Mouse (Mus musculus) right cerebral cortex, postnatal 25 days (tissue): Measurements from ENCODE around the gene Usp40.
"Not testable (repeated sequence)": the region's sequence is repeated elsewhere in the genome, so short reads cannot be mapped to it uniquely, and the experiment has no call there.

Experiments used
- DNase-seq: peaks from one replicate; pipeline ENCODE4 v3.0.0; 2022

Usp40 gene

DNA sequence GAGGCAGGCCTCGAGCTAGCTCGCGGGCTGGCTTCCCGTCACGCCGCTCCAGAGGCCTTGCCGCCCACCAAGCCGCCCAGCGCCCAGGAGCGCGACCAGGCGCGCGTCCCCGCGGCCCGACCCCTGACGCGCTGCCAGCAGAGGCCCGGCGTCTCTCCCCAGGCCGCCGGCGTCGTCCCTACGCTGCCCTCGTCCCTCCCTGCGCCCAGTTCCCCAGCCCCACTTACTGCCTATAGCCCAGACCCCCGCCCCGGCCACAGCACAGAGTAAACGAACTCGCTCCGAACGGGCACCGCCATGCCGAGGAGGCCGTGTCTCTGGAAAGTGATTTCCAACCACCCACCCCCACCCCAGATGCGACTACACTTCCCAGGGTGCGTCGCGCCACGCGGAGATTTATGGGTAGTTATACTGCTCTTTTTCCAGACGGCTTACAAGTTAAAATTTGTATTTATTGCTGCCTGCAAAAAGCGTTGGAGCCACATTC, at the start of gene Usp40:
Gene Usp40 (minus strand): TSS at position 341 of the 487 bp plus-strand sequence.
- DNase-seq = peak; percentile 87

- DNase-seq = no peak
Measured at GRCm38 (mm10) chr1:88055088-88055487, 46.7 kb upstream of the Usp40 start, which contains the start of gene Ugt1a10. Gene Ugt1a10, plus strand, starts transcription at chr1:88055388.

- not testable (repeated sequence) for DNase-seq
Measured at GRCm38 (mm10) chr1:88047408-88047807, 39.1 kb upstream of the Usp40 start.

DNA sequence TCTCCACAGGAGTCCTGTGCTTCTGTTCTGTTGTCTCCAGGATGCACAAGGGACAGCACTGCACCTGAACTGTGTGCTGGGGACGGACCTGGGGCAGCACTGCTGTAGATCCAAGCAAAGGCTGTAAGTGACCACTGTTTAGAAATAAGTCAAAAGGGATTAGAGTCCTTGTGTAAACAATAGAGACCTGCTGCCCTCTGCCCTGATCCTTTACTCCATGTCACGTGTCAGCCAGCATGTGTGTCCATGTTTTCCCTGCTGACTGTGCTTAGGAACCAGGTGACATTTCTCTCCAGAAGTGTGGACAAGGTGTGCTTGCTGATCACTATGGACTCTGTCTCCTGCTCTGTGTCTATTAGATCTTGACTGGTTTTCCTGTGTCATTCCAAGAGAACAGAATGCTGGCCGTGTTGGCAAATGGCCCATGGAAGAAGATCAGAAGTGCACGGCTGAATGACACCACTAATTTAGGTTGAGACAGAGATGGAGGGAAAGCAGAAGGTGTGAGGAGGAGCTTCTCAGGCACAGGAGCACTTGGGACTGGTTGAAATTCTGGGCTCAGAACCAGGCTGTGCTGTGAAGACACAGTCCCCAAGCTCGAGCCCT, 36.6 kb upstream of the Usp40 start:
- DNase-seq = not testable (repeated sequence)

GRCm38 (mm10) chr1:88043044-88043443, 34.7 kb upstream of the Usp40 start:
- DNase-seq = not testable (repeated sequence)

- not testable (repeated sequence) for DNase-seq
Measured at GRCm38 (mm10) chr1:88025244-88025643, 16.9 kb upstream of the Usp40 start.

- DNase-seq = no peak
Measured at GRCm38 (mm10) chr1:88015371-88015770, 7.0 kb upstream of the Usp40 start.

DNA sequence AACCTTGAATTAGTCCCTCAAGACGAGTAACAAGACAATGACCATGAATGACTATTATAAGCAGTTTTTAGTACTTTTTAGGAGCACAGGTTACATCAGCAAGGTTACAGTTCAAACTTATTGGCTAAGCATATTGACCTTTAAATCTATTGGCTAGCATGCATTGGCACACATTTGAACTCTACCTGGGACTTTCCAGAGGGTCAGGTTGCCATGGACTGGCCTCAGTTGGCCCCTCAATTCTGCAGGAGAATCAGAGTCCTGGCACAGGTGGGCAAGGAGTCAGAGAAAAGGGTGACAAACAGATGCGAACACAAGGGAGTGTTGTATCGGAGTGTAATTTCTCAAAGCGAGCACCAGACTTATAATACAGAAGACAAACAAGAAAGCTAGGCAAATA, 6.3 kb upstream of the Usp40 start:
- no peak for DNase-seq

GRCm38 (mm10) chr1:88014194-88014593, 5.8 kb upstream of the Usp40 start:
- DNase-seq = no peak

GRCm38 (mm10) chr1:88013726-88014125, 5.4 kb upstream of the Usp40 start:
- DNase-seq = no peak

GRCm38 (mm10) chr1:88009521-88009920, 1.2 kb upstream of the Usp40 start:
- DNase-seq = no peak

DNA sequence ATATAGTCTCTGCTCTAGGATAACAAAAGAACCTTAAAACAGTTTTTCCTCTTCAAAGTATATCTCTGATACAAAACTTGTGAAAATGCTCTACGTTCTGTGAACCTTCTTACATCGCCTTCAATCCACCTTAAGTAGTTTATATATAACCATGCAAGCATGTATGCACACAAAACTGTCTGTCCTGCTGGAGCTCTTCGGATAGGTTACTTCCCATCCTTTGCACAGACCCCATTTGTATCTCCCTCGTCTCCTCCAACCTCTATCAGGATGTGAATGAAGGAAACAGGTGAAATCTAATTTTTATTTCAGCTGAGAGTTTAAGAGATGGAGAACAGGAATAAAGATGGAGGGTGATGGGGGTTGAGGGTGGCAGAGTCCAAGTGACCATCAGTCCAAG, 384 bp upstream of the Usp40 start:
- DNase-seq = no peak

DNA sequence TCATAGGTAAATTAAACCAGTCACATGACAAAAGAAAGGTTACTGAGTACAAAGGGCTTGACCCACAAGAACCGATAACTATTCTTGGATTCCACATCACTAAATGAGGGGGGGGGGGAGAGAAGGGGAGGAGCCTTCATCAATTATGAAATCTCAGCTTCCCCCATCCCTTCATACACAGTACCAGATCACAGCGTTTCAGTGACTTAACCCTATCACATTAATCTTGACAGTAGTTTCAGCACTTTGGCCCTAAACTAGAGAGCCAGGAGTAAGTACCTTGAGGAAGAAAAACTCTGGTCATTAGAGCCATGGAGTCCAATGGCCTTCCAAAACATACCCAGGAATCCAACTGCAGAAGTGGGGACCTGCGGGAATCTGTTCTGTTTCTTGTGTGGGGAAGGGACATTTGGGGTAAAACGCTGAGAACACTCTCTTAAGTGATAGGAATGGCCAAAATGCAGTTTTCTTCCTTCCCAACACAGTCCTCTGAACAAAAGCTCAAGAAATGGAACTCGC, 600 bp downstream of the Usp40 start:
- DNase-seq = no peak

GRCm38 (mm10) chr1:87992716-87993115, 15.6 kb downstream of the Usp40 start:
- no peak for DNase-seq

- peak; percentile 4 for DNase-seq
Measured at GRCm38 (mm10) chr1:87982291-87982690, 26.1 kb downstream of the Usp40 start.

DNA sequence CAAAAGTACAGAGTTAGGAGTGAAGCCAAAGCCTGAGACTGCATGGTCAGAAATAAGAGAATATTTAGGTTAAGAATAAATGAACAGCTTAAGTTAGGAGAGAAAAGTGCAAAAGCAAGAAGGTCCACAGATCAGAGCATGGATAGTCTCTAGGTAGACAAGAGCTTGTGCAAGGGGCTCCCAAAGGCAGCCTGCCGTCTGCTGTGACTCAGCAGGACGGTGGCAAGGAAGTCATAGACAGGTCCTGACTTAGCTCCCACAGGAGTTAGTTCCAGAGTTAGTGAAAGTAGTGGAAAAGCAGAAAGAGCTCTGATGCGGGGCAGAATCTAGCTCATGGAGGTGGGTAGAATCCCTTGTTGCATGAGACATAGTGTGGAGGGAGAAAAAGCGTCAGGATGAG, 38.0 kb downstream of the Usp40 start:
- no peak for DNase-seq

DNA sequence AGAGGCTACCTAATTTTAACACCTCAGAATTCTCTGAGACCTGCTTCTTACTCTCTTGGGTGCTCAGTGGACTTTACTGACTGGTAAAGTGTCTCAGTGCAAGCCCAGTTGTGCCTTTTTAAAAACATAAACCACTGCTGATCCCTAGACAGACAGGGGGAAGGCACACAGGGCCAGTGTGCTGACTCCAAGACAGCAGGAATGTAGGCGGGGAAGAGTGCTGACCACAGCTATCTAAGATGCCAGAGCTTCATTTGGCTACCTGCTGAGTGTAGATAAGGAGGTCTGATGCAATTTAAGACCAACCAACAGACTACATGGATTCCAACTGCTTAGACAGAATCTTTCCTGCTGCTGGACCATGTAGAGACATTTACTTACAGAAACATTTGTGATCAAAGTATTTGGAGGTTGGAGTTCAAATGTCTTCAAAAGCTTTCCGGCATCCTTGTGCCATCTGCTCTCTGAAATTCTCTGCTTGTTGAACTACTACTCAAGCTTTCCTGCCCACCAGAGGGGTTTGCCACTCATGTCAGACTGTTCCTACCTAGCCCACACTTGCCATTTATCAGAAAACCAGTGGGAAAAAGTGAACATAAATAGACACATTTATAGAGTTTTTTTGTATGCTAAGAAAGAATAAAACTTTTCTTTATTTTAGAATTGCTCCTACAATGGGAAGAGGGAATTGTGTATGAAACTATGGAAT, 46.7 kb downstream of the Usp40 start:
- no peak for DNase-seq

DNA sequence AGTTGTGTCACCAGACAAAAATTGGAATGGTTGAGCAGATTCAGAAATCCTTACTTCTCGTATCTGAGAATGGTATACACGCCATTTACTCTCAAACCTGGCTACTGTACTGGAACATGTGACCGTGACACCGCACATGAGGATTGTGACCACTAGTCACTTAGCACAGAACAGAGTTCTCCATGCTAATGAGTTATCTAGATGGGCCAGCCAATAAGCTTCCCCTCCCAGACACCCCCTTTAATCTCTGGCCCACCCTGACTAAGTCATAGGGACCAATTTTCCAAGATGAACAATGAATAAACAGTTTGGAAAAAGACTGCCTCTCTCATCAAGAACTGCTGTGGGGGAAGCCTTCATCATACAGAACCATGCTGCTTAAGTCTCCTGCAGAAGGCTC, 47.6 kb downstream of the Usp40 start:
- no peak for DNase-seq

DNA sequence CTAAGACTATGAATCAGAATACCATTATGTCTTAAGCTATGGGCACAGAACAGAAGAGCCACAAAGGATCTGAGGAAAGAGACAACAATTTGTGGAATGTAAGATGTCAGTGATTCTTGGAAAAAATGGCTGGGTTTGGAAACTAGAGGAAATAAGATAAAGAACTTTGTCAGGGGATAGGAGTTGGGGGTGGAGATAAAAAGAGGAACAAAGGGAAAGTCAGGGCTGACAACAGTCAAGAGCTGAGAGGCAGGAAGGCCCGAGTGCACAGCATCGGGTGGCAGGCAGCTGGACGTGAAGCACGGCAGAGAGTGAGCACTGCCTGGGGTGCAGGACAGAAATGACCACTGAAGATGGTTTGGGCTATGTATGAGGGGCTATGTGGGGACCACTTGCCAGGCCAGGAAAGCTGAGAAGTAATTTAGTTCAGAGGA, 48.3 kb downstream of the Usp40 start:
- DNase-seq = no peak

DNA sequence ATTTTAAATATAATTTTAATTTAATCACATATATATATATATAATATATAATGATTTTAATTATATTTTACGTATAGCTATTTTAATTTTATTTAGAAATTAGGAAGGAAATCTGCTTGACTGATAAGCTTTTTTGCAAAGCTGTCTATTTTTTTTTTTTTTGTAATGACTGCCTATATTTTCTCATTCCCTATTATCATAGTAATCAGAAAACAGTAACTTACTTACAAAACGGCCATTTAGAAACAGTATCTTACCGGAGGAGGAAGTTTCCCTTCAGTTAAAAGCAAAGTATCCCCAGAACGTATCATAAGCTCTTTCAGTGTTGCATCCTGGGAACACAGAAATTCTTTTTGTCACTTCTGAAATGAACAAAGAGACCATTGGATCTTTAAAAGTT, 48.8 kb downstream of the Usp40 start:
- no peak for DNase-seq

GRCm38 (mm10) chr1:87958931-87959330, 49.4 kb downstream of the Usp40 start:
- no peak for DNase-seq

GRCm38 (mm10) chr1:87953073-87953472, 55.3 kb downstream of the Usp40 start:
- DNase-seq = no peak

DNA sequence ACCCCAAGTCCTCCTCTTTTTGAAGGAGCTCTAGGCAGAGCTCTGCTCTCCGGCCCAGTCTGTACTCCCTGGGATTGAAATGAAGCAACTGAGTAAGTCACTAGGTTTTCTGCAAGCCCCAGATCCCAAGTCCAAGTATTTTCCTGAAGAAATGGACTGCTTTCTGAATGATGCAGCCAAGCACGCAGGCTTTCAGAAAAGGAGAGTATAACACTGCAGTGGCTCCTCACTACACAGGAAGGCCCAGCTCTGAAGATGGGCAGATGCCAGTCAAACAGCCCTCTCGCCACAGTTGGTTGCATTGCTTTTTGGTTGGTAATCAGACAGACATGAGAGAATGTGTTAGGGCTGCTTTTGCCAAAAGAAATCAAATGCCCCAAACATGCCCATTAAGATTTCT, 56.7 kb downstream of the Usp40 start:
- no peak for DNase-seq

DNA sequence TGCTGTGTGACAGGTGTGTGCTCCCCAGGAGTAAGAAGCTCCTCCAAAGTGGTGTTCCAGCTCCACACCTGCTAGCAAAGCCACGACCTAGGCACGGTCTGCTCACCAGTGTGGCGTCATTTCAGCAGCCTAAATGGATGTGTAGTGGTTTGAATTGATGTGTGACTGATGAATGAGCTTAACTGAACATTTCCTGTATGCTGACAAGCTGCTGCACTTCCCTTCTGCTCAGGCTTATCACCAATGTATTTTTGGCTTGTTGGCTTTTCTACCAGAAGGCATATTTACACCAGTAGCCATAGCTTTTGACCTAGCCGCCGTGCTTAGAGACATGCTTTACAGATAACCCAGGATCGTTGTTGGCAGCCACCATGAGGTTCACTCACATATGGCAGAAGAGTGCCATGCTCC, 60.7 kb downstream of the Usp40 start:
- DNase-seq = no peak
